Mouse (Mus musculus) adrenal gland, postnatal 14 days (tissue): Measurements from ENCODE around the gene 4931409K22Rik. TPM values are rescaled to one million over a fixed set of nuclear protein-coding genes. Genes with fewer than 3 reads are reported as not detected.

ENCODE experiments used
- DNase-seq: peaks from one replicate; pipeline ENCODE4 v3.0.0; 2021; ENCODE audit warnings: mixed read lengths
- long read RNA-seq, 2 experiments: library from polyadenylated mRNA; stranded (forward); transcript quantifications; one replicate each; pipeline ENCODE4 v2.0.0; 2021
- total RNA-seq: library from RNA; stranded (reverse); gene quantifications from 2 replicates; pipeline ENCODE4 v1.2.3, GENCODE M21; 2021

4931409K22Rik gene
- not detected in 2 replicates for total RNA-seq
- long read RNA-seq, experiment 1 = 0 reads
- long read RNA-seq, experiment 2 = 0 reads

DNA sequence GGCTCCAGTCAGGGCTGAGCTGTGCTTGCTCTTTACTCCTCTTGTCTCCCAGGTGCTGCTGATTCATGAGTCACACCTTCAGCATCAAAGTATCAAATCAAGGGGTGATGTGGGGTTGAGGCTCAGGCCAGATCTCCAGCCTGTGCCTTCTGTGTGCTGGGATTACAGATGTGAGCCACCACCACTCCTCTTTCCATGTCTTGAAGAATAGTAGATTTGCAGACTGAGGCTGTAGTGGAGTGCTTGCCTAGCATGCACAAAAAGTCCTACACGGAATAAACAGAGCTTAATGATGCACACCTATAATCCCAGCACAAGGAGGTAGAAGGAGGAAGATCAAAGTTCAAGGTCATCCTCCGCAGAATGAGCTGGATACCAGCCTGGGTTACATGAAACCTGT lies at the start of gene 4931409K22Rik:
Gene 4931409K22Rik (minus strand): TSS at position 101 of the 400 bp plus-strand sequence.
- DNase-seq = no peak

GRCm38 (mm10) chr5:24605980-24606665 lies 49.5 kb upstream of the 4931409K22Rik start:
- DNase-seq = no peak

DNA sequence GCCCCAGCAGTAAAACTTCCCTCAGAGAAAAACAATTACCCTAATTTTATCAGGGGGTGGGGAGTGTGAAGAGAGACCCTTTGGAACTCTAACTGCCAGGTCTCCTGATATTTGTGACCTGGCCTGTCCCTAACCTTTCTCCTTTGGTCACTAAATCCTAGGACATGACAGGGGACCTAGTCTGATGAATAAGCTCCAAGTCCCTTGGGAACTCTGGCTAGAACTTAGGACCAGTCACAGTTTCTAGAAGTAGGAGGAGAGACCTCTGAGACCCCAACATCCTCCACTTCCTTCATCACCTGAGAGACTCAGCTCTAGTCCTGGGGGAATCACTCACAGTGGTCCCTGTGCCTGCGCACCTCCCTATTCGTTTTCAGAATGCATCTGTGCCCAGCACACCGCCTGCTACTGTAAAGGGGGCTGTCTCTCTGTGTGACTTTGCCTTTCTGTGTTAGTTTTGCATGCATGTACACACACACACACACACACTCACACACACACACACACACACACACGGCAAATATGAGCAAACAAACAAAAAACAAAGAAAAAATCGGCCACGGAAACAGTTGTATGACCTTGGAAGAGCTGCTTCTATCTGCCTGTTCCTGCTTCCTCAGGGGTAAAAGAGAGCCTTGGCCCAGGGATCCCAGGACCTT lies 48.8 kb upstream of the 4931409K22Rik start:
- DNase-seq = no peak

DNA sequence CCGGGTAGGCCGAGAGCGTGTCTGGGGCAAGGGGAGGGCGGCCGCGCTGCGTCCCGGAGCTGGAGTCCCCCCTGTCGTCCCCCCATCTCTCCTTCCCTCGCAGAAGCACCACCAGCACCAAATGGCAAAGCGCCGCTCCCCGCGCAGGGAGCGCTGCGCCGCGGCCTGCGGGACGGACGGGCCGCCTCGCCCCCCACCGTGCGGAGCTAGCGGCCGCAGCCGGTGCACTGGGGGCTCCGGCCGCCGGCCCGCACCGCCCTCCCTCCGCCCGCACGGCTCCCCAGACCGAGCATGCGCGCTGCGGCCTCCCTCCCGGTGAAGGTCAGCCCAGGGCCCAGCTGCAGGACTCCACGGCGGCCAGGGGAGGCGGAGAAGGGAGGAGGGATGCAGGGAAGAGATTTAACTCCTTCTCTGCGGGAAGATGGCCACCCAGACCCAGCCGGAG lies 48.1 kb upstream of the 4931409K22Rik start:
- DNase-seq = peak; percentile 97

DNA sequence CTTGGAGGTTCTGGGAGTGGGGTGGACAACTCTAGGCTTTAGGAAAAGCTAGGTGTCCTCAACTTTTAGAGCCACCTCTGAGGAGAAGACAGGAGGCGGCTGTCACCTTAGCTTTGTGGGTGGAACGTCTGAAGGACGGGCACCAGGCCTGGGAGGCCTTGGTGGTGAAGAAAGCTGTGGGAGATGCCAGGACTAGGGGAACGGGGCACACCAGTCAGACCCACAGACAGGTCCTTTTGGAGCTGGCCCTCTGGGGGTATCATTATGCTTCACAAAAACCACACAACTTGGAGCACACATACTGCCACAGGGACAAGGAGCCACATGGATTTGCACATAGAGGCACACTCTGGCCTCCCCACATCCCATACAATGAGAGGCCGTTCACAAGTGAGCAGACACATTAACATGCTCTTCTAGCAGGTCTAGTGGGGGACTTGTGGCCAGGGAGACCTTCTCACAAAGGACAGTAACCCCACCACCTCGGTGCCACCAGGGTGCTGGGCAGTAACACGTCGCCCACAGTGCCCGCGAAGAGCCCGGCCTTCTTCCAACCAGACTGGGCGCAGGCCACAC lies 47.6 kb upstream of the 4931409K22Rik start:
- no peak for DNase-seq

- DNase-seq = no peak
Observed at GRCm38 (mm10) chr5:24603431-24604010, 46.9 kb upstream of the 4931409K22Rik start.

- peak; percentile 92 for DNase-seq
Observed at GRCm38 (mm10) chr5:24602751-24603343, 46.2 kb upstream of the 4931409K22Rik start.

DNA sequence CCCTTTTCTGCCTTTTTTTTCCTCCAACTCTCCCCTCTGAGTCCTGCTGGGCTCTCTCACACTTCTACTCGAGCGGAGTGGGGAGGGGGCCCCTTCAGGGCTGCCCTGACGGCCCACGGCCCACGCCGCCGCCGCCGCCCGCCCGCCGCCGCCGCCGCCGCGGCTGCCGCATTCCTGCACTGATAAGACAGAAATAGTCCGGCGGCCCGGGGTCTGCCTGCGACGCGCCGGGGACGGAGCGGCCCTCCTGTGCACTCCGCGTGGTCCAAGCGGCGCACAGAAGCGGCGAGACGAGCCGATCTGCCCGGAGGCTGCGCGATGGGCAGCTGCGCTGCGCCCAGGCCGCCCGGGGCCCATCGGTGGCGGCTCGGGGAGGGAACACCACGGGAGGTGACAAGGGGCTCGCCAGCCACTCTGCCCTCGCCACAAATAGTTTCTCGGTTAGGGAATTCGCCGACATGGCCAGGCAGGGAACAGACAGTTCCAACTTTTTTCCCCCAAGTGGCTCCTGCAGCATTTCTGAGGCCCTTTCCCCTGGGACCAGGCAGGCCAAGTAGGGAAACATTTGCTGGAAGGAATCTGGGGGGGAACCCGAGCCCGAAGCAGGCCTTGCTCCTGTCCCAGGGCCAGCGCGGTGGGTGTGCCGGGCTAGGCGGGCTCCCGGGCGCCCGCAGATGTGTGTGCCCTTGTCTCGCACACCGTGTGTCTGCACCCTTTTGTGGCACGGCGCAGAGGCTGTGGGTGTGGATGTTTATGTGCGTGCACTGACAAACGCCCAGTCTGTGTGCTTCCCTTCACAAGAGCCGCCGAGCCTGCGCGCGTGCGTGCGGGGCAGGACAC lies 45.5 kb upstream of the 4931409K22Rik start:
- peak; percentile 86 for DNase-seq

- peak; percentile 59 for DNase-seq
Observed at GRCm38 (mm10) chr5:24601071-24601835, 44.6 kb upstream of the 4931409K22Rik start.

DNA sequence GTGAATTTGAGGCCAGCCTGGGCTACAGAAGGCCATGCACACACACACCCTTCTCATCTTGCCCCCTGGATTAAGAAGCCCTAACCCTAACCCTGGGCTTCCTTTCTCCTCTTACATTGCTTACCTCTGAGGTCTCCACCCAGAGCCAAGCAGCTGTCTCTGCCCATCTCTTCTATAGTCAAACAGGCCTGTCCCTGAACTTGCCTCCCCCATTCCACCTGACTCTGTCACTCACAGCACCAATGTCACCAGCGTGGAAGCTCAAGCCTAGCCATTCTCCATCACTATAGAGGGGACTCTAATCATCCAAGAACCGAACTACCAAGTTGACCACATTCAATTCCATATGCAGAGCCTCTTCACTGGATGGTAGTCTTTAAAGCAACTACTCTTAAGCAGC lies 43.6 kb upstream of the 4931409K22Rik start:
- no peak for DNase-seq

- no peak for DNase-seq
Observed at GRCm38 (mm10) chr5:24599137-24599536, 42.5 kb upstream of the 4931409K22Rik start.

DNA sequence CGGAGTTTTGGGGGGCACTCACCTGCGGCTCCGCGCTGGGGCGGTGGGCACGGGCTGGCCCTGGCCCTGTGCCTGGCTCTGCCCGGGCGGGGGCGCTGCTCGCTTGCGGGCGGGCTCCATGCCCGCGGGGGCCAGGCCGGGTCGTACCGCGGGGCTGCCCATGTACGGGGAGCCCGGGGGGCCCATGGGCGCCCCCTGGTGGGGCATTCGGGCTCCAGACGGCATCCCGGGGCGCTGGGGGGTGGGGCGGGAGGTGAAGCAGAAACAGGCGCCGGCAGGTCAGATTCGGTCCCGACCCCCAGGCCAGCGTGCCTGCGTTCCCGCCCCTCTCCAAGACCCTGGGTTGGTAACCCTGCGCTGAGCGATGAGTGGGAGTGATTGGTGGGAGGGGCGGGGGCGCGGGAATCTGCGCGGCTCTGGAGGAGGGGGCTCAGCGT lies 42.0 kb upstream of the 4931409K22Rik start:
- peak; percentile 82 for DNase-seq

DNA sequence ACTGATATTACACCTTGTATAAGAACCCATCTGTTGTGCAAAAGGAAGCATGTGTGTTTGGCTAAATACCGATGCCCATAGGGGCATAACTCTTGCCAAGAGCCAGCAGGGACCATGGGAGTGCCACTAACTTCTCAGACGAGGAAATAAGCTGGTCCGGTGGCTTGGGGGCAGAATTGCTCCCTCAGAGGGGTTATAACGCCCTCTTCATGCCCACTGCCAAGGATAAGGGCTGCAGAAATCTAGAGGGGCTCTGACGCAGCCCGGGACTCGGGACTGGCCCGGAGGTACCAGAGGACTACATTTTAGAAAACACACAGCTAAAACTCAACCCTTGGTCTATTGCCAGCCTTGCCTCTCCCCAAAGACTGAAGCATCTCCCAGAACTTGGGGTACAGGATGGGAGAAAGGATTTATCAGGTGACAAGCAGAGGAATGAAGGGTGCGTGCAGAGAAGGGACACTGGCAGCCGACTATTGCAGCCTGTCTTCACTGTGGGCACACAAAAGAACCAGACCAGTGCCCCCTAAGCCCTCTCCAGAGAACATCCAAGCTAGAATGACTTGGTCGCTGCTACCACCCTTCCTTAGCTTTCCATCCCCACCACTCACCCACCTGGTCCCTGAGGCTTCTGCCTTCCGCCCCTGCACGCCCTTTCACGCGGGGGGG lies 41.4 kb upstream of the 4931409K22Rik start:
- peak; percentile 43 for DNase-seq

- peak; percentile 86 for DNase-seq
Observed at GRCm38 (mm10) chr5:24597221-24597728, 40.7 kb upstream of the 4931409K22Rik start.

GRCm38 (mm10) chr5:24596519-24597171 lies 40.0 kb upstream of the 4931409K22Rik start:
- peak; percentile 33 for DNase-seq

DNA sequence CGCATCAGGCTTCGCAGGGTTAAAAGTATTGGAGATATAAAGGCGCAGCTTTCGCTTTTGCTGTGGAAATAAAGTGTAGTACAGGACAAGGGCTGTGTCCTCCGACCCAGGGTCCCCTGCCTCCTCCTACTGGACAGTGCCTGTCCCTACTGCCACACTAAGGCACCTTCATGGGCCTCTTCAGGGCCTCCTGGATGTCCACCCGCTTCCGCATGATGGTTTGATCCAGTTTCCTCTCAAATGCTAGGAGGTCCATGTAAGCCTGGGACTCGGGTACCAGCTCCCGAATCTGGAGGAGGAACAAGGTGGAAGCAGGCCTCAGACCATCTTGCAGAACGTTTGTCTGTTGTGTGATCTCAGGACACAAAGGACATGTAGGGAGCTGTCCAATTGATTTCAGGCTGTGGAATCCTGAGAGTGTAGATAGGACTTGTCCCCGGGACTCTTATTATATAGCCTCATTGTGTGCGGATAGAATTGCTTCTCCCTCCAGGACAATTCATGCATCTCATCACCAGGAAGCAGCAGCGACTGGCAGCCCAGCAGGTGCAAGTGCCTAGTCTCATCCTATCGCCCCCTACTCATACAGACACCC lies 39.3 kb upstream of the 4931409K22Rik start:
- no peak for DNase-seq

DNA sequence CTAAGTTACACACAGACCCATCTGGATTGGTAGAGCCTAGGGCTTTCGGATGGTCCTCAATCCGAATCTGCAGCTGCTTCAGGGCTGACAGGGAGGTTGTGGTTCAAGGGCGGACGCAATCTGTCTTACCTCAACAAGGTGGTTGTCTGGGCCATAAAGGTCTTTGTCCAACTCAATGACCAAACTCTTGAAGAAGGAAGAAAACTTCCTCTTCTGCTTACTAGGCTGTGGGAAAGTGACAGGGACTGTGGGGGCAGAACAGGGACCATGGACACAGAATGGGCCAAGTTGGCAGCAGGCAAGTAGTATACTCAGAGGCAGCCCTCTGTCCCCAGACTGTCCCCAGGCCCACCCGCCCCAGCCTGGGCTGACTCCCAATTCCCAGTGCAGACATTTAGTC lies 38.7 kb upstream of the 4931409K22Rik start:
- DNase-seq = no peak

- no peak for DNase-seq
Observed at GRCm38 (mm10) chr5:24594346-24594745, 37.7 kb upstream of the 4931409K22Rik start.

DNA sequence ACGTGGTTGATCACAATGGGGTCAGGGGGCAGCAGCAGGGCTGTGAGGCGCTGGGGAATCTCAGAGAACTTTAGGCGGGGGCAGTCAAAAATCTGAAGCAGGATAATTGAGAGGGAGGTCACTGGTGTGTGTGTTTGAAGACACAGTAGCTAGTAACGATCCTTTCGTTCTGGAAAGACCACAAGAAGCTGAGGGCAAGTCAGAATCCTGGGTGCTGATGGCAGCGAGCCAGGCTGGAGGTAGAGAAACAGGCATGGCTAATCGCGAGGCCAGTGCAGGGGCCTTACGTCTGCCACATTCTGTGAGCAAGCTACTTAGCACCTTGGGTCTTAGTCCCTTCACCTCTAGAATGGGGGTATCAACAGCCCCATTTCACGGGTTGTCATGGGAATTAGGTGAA lies 37.3 kb upstream of the 4931409K22Rik start:
- DNase-seq = no peak
